21 mouse cellular contexts compared by ENCODE assay signal in the genomic region with DNA sequence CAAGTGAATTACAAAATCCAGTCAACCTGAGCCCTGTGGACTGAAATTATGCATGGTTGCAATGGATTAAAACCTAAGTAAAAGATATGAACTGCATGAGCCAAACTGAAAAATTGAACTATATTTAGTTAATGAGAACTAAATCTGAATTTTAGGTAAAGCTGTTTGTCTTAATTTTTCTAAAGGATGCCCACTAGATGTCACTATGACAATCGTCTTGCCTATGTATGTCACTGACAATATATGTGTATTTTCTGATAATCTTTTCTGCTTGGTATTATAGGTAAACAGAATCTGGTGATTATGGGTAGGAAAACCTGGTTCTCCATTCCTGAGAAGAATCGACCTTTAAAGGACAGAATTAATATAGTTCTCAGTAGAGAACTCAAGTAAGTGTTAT. TPM values are rescaled to one million over a fixed set of nuclear protein-coding genes. Genes with fewer than 3 reads are reported as not detected.
DNase-seq lines count a peak whose midpoint lies in the region; ATAC-seq and TF ChIP-seq lines count a peak whose summit lies in the region.
"Had no signal": no experiment of that assay in that cellular context is flagged by ENCODE, and none has a peak within 500 bp of the region (broad histone marks: within the 10 kb centered on the region; RNA-seq: fewer than 3 reads in every experiment).

No protein-coding gene starts in this region.

- no peaks in the 10 kb centered on the region for H3K9me3 ChIP-seq in embryonic facial prominence, embryonic 14.5 days (ENCODE audit: control insufficient read depth, low read length)
- H3K9me3 ChIP-seq: embryonic facial prominence, embryonic 12.5 days; forebrain, embryonic 15.5 days; heart, embryonic 13.5 days; intestine, embryonic 15.5 days; limb, embryonic 13.5 days had no signal

- H3K9ac ChIP-seq in embryonic facial prominence, embryonic 14.5 days (ENCODE audit: low read depth, low read length): no peak overlapping the region
- H3K9ac ChIP-seq: embryonic facial prominence, embryonic 12.5 days; forebrain, embryonic 15.5 days; heart, embryonic 13.5 days; intestine, embryonic 15.5 days; limb, embryonic 13.5 days had no signal

- 61% methylated on average over 2 of the region's 2 CpGs for WGBS in embryonic facial prominence, embryonic 14.5 days

- peaks cover 12% of the 10 kb centered on the region for H3K4me1 ChIP-seq in embryonic facial prominence, embryonic 14.5 days (ENCODE audit: control insufficient read depth, insufficient read depth, low read length)

- no peaks in the 10 kb centered on the region for H3K27me3 ChIP-seq in embryonic facial prominence, embryonic 14.5 days (replicated peaks; ENCODE audit: control insufficient read depth, insufficient read depth, low read length)
- H3K27me3 ChIP-seq: embryonic facial prominence, embryonic 12.5 days; forebrain, embryonic 15.5 days; heart, embryonic 13.5 days; intestine, embryonic 15.5 days; limb, embryonic 13.5 days had no signal

- H3K4me2 ChIP-seq in embryonic facial prominence, embryonic 14.5 days (ENCODE audit: low read depth, low read length): no peak overlapping the region
- H3K4me2 ChIP-seq: forebrain, embryonic 15.5 days; heart, embryonic 13.5 days; intestine, embryonic 15.5 days; limb, embryonic 13.5 days; midbrain, embryonic 11.5 days had no signal

- DNase-seq in cerebellum, adult 9-10 months: peak; percentile 31
- no peak for DNase-seq in layer of hippocampus, adult 2 months (ENCODE audit: low spot score in 2 of 2)
- DNase-seq in layer of hippocampus, postnatal 10 days (ENCODE audit: low spot score in 2 of 2): no peak
- peak; percentile 61 for DNase-seq in 416B (ENCODE audit: low read depth)
- DNase-seq in embryonic facial prominence, embryonic 14.5 days (ENCODE audit: low spot score): peak; percentile 20
- no peak for DNase-seq in kidney, postnatal 14 days
- DNase-seq in thymus, postnatal 36 days: no peak
- DNase-seq: B cell, adult 2 months; cerebellum, adult 9-11 months; gastrocnemius, postnatal 10 days; lung, postnatal 10 days had no signal

- TF ChIP-seq CTCF in layer of hippocampus, adult 2 months (conservative IDR thresholded peaks at IDR 0.05): peak; percentile 77

- no peak overlapping the region for H3K4me3 ChIP-seq in layer of hippocampus, adult 2 months
- H3K4me3 ChIP-seq in embryonic facial prominence, embryonic 14.5 days (ENCODE audit: low read depth, low read length): no peak overlapping the region
- H3K4me3 ChIP-seq: embryonic facial prominence, embryonic 12.5 days; forebrain, embryonic 15.5 days; heart, embryonic 13.5 days; intestine, embryonic 15.5 days; limb, embryonic 13.5 days had no signal

- H3K27ac ChIP-seq in layer of hippocampus, adult 2 months: no peak overlapping the region
- no peak overlapping the region for H3K27ac ChIP-seq in embryonic facial prominence, embryonic 14.5 days (replicated peaks; ENCODE audit: low read depth, low read length)
- H3K27ac ChIP-seq: embryonic facial prominence, embryonic 12.5 days; forebrain, embryonic 15.5 days; heart, embryonic 13.5 days; intestine, embryonic 15.5 days; limb, embryonic 13.5 days had no signal

- ATAC-seq in cerebellum, adult (ENCODE audit: insufficient number of reproducible peaks, low FRiP score, low TSS enrichment): no peak
- ATAC-seq in embryonic facial prominence, embryonic 14.5 days (ENCODE audit: low read depth): no peak
- ATAC-seq: forebrain, embryonic 15.5 days; intestine, embryonic 15.5 days had no signal

- peaks cover 18% of the 10 kb centered on the region; the same call in 1 of the 2 replicates for H3K36me3 ChIP-seq in embryonic facial prominence, embryonic 14.5 days (ENCODE audit: control insufficient read depth, insufficient read depth, low read length)
- H3K36me3 ChIP-seq: forebrain, embryonic 15.5 days had no signal

RNA-seq across cellular contexts. Expression of a gene that starts 2.8 kb away (rescaled TPM):
- 10 to 100 TPM; 24.6 to 27.8 TPM for total RNA-seq in layer of hippocampus, adult 2 months (2021)
- 10 to 100 TPM; 29.4 to 30.9 TPM for total RNA-seq in layer of hippocampus, postnatal 10 days (2021)
- 21.9 and 30.0 TPM in 2 replicates for polyA plus RNA-seq in embryonic facial prominence, embryonic 14.5 days (2014; fragmentation: Nextera tagmentation; extraction: Ambion mirVana)

RNA-seq across cellular contexts. Expression of a gene that starts 3.1 kb away (rescaled TPM):
- 1 to 10 TPM; 1.3 to 1.5 TPM for total RNA-seq in layer of hippocampus, adult 2 months (2021)
- 1 to 10 TPM; 2.0 to 2.1 TPM for total RNA-seq in layer of hippocampus, postnatal 10 days (2021)
- polyA plus RNA-seq in embryonic facial prominence, embryonic 14.5 days (2014; fragmentation: Nextera tagmentation; extraction: Ambion mirVana): 12.1 and 13.3 TPM in 2 replicates

RNA-seq across cellular contexts. Expression of a gene that starts 51.9 kb away (rescaled TPM):
- total RNA-seq in layer of hippocampus, adult 2 months (2021): not detected
- total RNA-seq in layer of hippocampus, postnatal 10 days (2021): not detected
- 0.56 and 0.61 TPM in 2 replicates for polyA plus RNA-seq in embryonic facial prominence, embryonic 14.5 days (2014; fragmentation: Nextera tagmentation; extraction: Ambion mirVana)
- total RNA-seq: gastrocnemius, postnatal 10 days; hematopoietic stem cell, adult 5-6 weeks; left cerebral cortex, adult 18-20 months had no signal
- polyA plus RNA-seq: large intestine, adult 2 months had no signal

Comparison
In these comparisons a context has a peak if more than half of its experiments do, and no peak if none do; other contexts are left out.
1. DNase-seq: peak in cerebellum, adult 9-10 months (single experiment), 416B (single experiment) and embryonic facial prominence, embryonic 14.5 days (single experiment); none in layer of hippocampus, adult 2 months (0 of 2), layer of hippocampus, postnatal 10 days (0 of 2), kidney, postnatal 14 days (single experiment) and thymus, postnatal 36 days (0 of 2).